Mouse (Mus musculus) E14TG2a.4 (cell line): ENCODE measurements around the gene Ssna1.

Experiments used
- H3K27me3 ChIP-seq: 2 replicates; pipeline ENCODE4 v1.6.1; 2014; ENCODE audit warnings: low read length, control low read depth; ENCODE audit not compliant: insufficient read depth
- H3K36me3 ChIP-seq: 2 replicates; pipeline ENCODE4 v1.6.1; 2014; ENCODE audit warnings: low read length, control low read depth; ENCODE audit not compliant: insufficient read depth
- H3K4me1 ChIP-seq: replicated peaks from 2 replicates; pipeline ENCODE4 v1.6.1; 2014; ENCODE audit warnings: low read depth, low read length, control low read depth
- H3K4me3 ChIP-seq: replicated peaks from 2 replicates; pipeline ENCODE4 v1.5.1; 2014; ENCODE audit warnings: mild to moderate bottlenecking, low read length
- H3K9me3 ChIP-seq: 2 replicates; pipeline ENCODE4 v1.6.1; 2014; ENCODE audit warnings: low read length, control low read depth
- CTCF ChIP-seq: conservative IDR thresholded peaks from 2 replicates; pipeline ENCODE4 v1.5.1; 2014; ENCODE audit warnings: low read length
- NANOG ChIP-seq: IDR thresholded peaks from 2 replicates; pipeline ENCODE4 v1.6.1; 2014; ENCODE audit warnings: borderline replicate concordance, low read length, mixed read lengths
- POU5F1 ChIP-seq: IDR thresholded peaks from 2 replicates; pipeline ENCODE4 v1.6.1; 2014; ENCODE audit warnings: low read length, borderline replicate concordance

The Ssna1 gene

DNA sequence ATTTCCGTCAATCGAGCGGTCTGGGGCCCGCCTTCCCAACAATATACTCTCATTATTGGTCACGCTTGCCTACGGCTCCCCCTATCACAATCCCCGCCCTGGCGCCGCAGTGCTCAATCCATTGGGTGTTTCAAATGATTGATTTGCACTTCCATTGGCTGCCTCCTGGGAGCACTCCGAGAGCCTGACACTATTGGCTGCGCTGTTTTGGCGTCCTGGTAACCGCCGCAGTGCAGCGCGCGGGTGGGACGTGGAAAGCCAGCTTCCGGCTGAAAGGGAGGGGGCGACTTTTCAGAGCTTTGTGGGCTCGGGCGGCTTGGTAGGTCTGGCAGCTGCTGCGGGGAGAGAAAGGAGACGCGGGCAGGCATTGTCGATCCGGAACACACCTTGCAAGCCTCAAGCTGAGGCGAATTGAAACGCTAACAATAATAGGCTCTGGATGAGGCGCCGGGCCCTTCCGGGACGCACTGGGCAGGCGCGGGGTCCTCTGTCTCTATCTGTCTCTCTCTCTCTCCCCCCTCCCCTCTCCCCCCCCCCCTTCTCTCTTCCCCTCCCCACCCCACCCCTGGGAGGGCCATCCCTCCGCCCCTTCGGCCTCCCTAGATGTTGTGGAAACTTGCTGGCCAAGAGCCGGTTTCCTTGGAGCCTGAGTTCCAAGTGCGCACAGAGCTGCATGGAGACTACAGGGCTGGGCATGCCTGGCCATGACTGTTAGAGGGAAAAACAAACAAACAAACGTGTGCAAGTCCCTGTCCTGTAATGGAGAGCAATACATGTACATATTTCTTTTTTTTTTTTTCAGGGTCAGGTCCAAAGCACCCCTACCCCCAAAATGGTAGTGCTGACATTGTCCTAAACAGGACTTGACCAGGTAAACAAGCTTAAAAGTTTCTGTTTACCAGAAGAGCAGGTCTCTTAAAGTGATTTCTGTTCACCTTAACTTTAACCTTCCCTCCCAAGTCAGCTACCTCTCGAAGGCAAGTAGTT lies 47.2 kb downstream of the Ssna1 start:
- Histone ChIP-seq H3K36me3 (peaks cover 33% of the 10 kb centered on the region), H3K9me3 (no peaks in the 10 kb centered on the region), H3K4me3 (peak overlapping the region; percentile 81), H3K4me1 (peaks cover 72% of the 10 kb centered on the region), H3K27me3 (no peaks in the 10 kb centered on the region)
- TF ChIP-seq NANOG (peak; percentile 62; the same call in 1 of the 2 replicates), CTCF (no peak)

DNA sequence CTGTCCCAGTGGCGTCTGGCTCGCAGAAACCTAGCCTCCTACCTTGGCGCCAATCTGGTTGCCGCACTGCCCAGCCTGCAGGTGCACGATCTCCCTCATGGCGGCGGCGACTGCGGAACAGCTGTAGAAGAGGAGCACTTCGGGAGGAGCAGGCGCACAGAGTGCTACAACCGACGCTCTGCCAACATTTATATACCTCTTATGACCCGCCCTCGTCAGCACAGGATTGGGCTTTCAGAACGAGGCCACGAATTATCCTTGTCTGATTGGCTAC lies 47.8 kb downstream of the Ssna1 start, which contains the start of gene Tubb4b:
Gene Tubb4b (minus strand): TSS at position 211 of the 274 bp plus-strand sequence.
- Histone ChIP-seq H3K36me3 (peaks cover 33% of the 10 kb centered on the region), H3K4me3 (peak within 1 kb of the TSS; percentile 99), H3K4me1 (peaks cover 73% of the 10 kb centered on the region), H3K9me3 (no peaks in the 10 kb centered on the region), H3K27me3 (no peaks in the 10 kb centered on the region)
- TF ChIP-seq POU5F1: no peak

DNA sequence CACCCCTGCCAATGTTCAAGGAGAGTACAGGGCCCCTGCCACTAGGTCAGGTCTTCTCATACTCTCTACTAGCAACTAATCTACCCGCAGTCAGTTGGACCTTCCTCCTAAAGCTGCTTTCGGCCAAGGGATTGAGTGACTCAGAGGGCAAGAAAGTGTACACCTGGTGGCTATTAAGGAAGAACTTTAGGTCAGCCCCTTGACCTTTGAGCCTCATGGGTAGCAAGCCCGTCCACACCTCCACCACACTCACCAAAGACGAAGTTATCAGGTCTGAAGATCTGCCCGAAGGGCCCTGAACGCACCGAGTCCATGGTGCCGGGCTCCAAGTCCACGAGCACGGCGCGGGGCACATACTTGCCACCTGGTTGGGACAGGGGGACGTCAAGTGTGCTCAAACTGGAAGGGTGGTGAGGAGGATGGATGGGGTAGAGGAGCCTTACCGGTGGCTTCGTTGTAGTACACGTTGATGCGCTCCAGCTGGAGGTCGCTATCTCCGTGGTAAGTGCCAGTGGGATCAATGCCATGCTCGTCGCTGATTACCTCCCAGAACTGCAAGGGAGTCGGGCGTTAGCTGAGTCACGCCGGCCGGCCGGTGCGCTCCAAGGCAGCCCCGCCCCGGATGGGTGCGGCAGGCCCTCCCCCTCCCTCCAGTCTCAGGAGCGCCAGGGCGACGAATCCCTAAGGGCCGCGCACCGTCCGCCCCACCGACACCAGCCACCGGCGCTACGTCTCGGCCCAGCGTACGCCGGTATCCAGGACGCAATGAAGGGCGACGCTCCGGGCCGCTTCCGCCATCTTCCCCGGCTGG lies 48.4 kb downstream of the Ssna1 start:
- Histone ChIP-seq H3K9me3 (no peaks in the 10 kb centered on the region), H3K27me3 (no peaks in the 10 kb centered on the region), H3K4me3 (peak overlapping the region; percentile 99), H3K36me3 (peaks cover 33% of the 10 kb centered on the region), H3K4me1 (peaks cover 67% of the 10 kb centered on the region)
- TF ChIP-seq NANOG: no peak
- no peak for TF ChIP-seq CTCF
- no peak for TF ChIP-seq POU5F1

DNA sequence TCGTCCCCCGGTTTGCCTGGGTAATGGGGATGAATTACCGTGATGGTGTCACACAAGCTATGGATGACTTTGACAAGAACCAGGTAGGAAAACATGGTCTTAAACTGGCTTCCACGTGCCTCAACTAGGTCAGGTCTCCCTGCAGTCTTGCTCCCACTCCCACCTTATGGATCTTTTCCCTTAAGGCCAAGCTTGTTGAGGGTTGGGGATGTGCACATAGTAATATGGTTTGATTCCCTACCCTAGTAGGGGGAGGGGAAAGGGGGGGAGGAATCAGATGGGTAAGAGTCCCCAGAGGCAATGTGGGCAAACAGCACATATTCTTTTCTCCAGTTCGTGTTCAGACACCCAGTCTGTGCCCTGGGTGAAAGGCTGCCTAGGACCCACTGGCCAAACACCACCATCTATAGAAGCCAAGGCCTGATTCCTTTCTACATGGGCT lies 50.9 kb downstream of the Ssna1 start:
- Histone ChIP-seq H3K27me3 (peaks cover 6% of the 10 kb centered on the region), H3K4me3 (peak overlapping the region; percentile 99), H3K9me3 (no peaks in the 10 kb centered on the region), H3K4me1 (peaks cover 43% of the 10 kb centered on the region), H3K36me3 (peaks cover 33% of the 10 kb centered on the region)
- TF ChIP-seq NANOG (no peak), CTCF (no peak), POU5F1 (no peak)
